Mouse (Mus musculus): ENCODE measurements at regions not wholly inside any gene's neighbourhood (a gene's known extent, or its start where the extent isn't known, plus 50 kb on each side); places are given as distances from the start of the nearest gene placed in this dataset.

DNA sequence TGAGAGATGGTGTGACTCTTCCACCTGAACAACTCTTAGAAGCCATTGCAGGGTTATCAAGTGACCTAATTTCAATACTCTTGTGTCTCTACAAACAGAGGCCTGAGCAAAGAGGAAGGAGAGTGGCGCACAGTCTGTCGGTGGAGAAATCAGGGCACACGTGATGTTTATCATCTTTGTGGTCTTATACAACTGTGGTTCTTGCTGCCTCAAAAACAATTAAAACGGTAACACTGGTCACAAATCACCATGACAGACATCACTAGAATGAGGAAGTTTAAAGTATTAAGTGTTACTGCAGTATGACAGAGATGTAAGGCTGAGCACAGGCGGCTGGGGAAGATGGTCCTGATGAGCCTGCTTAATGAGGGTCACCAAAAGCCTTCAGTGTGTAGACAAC, 73.6 kb downstream of the Sdc1 start:
- no peak for ATAC-seq (ENCODE audit: low TSS enrichment)

GRCm38 (mm10) chr12:8845443-8845842, 74.3 kb downstream of the Sdc1 start:
- ATAC-seq (ENCODE audit: low TSS enrichment): no peak

- ATAC-seq (ENCODE audit: low TSS enrichment): no peak
These were observed 74.8 kb upstream of the Laptm4a start for GRCm38 (mm10) chr12:8846425-8847226.

DNA sequence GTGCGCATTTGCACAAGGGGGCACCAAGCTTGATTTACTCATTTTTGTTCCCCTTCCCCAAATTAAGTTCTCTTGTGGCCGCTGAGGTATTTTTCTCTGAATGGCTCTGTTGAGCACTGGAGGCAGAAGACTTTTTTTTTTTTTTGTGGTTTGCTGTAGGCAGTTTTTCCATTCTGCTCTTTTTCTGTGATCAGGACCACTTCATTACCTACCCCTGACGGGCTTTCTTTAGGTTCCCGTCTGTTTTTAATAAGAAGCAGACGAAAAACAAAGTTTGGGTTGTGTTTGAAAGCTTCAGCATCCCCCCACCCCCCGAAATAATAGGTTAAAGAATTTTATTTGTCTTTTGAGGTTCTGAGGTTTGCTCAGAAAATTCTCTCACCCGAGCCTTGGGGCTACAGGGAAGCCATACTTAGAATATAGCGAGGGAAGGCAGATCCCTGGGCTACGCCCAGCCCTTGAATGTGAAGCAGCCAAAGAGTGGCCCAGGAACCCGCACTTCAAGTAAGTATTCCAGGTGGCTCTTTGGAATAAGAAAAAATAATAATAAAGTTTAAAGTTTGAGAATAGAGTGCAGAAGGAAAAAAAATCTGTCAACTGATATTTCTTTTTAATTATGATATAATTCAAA, 74.1 kb upstream of the Laptm4a start:
- no peak for ATAC-seq (ENCODE audit: low TSS enrichment)

DNA sequence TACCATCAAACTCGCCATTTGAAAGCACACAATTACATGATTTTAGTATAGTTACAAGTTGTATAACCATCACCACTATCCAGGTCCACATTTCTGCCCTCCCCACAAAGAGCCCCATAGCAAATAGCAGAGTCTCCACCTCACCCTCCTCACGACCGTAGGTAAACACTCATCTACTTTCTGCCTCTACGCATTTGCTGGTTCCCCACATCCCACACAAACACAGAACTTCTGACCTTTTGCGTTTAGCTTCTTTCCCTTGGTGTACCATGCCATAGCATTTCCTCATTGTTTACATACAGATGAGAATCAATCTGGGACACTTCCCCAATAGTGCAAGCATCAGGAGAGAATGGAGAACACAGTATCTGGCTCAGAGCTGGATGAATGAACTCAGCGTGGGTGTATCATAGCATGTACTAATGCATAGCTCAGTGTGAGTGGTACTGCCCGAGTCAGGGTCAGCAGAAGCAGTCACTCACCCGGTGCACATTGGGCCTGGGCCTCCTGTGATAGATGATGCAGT, 73.5 kb upstream of the Laptm4a start:
- no peak for ATAC-seq (ENCODE audit: low TSS enrichment)

- no peak for ATAC-seq (ENCODE audit: low TSS enrichment)
These were observed 67.6 kb upstream of the Laptm4a start for GRCm38 (mm10) chr12:8853858-8854257.

- ATAC-seq (ENCODE audit: low TSS enrichment): no peak
These were observed 67.1 kb upstream of the Laptm4a start for GRCm38 (mm10) chr12:8854401-8854800.

DNA sequence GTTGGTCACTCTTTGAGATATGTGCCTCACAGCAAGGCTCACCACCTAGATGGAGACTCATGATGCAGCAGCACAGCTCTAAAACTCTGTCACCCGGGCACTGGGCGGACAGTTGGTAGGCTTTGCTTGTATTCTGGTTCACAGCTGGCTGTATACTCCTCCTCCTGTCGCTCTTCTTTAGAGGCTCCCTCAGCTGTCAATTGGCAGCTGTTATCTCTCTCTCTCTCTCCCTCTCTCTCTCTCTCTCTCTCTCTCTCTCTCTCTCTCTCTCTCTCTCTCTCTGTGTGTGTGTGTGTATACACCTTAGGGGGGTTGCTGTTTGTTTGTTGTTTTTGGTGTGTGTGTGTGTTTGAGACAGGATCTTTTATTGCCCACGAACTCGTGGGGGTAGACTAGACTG, 66.3 kb upstream of the Laptm4a start:
- no peak for ATAC-seq (ENCODE audit: low TSS enrichment)

DNA sequence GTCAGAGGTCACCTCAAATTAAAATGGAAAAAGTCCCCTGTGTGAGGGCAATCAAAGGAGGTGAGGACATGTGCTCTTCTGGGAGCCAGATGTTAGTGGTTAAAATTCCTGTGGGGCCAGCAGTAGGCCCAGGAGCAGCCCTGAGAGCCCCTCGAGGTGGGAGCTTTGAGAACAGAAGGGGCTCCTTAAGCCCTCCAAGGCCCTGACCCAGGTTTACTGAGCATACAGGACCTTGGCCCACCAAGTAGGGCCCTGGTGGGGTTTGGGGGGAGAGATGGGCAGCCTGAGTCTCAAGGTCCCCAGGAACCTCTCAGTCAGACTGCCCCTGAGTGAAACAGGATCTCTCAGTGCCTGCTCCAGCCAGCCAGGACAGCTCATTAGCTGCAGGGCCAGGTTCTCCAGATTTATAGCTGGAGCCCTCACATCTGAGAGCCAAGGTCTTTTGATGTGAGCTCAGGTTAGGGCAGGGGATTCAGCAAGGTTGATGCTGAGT, 65.4 kb upstream of the Laptm4a start:
- no peak for ATAC-seq (ENCODE audit: low TSS enrichment)

DNA sequence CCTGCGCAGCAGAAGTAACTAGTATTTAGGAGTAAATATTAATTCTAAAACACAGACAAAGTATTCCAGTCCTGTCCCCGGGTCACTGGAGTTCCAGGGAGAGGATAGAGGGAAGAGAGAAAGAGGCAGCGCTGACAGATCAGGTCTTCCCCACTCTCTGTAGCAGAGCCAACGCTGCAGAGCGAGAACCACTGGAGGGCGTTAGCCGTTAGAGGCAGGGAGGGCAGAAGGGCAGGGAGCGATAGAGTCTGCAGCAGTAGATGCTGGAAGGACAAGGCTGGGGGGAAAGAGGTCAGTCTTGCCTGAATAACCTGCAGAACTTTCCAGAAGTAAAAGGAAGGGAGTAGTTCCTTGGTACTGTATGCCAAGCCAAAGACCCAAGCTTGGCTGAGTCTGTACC, 64.2 kb upstream of the Laptm4a start:
- no peak for ATAC-seq (ENCODE audit: low TSS enrichment)

DNA sequence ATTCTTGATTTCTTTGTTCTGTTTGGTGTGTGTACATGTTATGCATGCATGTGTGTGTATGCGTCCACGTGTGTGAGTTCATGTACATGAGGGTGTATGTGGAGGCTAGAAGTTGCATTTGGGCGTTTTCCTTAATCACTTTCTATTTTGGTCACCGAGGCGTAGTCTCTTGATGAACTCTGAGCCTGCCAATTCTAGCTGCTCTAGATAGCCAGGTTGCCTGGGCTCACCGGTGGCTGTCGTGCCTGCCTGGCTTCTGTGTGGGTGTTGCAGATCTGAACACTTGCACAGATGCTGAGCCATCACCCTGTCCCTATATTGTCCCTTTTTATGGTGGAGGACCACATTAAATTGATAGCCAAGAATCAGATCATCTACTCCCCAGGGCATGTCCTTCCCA, 62.7 kb upstream of the Laptm4a start:
- ATAC-seq (ENCODE audit: low TSS enrichment): peak; percentile 88

- no peak for ATAC-seq (ENCODE audit: low TSS enrichment)
These were observed 61.9 kb upstream of the Laptm4a start for GRCm38 (mm10) chr12:8859588-8859987.

DNA sequence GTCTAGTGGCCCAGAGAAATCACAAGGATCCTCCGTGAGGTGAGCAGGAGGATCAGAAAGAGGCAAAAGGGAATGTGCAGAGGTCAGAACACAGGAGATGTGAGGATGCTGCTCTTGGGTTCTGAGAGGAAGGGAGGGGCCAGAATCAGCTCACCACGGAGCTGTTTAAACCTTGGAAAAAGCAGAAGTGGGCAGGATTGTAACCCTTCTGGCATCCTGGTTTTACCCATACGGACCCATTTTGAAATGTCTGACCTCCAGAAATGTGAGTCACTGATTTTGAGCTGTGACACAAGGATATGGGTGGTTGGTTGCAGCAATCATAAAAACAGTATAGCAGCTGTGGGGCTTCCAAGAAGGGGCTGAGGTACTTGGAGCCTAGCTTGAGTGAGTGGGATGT, 56.6 kb upstream of the Laptm4a start:
- ATAC-seq (ENCODE audit: low TSS enrichment): no peak

DNA sequence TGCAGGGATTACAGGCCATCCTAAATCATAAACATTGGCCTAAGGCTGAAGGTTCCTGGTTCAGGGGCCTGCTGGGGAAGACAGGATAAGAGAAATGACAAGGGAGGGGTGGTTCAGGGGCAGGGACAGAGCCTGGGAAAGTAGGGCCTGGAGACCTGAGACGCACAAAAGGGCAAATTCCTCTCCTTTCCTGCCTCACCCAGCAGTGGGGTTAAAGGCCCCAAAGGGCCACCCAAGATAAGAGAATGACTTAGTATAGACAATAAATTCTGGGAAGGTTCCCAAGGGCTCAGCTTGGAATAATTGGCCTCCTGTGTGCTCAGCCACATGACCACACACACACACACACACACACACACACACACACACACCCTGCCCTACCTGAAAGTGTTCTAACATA, 56.2 kb upstream of the Laptm4a start:
- no peak for ATAC-seq (ENCODE audit: low TSS enrichment)

DNA sequence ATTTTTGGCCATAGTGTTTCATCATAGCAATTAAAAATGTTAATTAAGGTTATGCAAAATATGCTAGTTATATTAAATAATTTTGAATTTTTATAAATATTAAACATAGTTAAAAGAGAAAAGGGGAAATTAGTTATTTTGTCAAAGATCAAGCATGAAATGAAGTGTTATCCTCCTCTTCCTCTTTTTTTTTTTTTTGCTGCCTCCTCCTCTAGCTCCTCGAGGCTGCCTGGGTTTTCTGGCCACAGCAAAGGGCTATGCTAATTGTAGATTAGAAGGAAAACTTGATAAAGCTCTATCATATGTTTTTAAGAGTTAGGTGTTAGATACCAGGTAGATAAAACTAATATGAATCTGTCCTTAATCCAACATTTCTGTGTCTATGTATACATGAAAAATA, 54.4 kb upstream of the Laptm4a start:
- no peak for ATAC-seq (ENCODE audit: low TSS enrichment)

DNA sequence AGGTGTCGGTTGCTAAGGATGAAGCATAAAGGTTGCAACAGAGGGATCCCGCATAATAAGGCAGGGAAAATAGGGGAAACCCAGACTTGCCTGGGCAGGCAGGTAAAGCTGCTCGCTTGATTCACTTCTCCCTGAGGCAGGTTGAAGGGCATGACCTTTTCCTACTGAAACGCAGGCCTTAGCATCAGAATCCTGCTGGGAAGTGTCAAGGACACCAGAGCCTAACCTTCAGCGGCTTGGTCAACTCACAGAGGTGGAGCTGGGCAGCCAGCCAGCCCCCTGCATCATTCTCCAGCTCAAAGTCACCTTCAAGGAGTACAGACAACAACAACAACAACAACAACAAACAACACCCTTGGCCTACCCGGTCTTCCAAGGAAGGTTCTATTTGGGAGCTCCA, 52.8 kb upstream of the Laptm4a start:
- ATAC-seq (ENCODE audit: low TSS enrichment): no peak

GRCm38 (mm10) chr12:8869190-8869589, 52.3 kb upstream of the Laptm4a start:
- no peak for ATAC-seq (ENCODE audit: low TSS enrichment)

Measured in frontal cortex, adult (tissue).